Mouse (Mus musculus) layer of hippocampus, postnatal 10 days (tissue): Measurements from ENCODE around the gene Gm43064. TPM values are rescaled to one million over a fixed set of nuclear protein-coding genes. Genes with fewer than 3 reads are reported as not detected.
"Not testable (repeated sequence)": the region's sequence is repeated elsewhere in the genome, so short reads cannot be mapped to it uniquely, and the experiment has no call there.

Experiments used
- DNase-seq, 2 experiments: peaks; one replicate each; pipeline ENCODE4 v3.0.0; 2021; ENCODE audit warnings: low spot score in 2 of 2
- total RNA-seq, 2 experiments: library from RNA; stranded (reverse); gene quantifications; 2 replicates each; pipeline ENCODE4 v1.2.3; 2021

Gm43064 gene
- total RNA-seq, 2 experiments from 2014 or later = 0.18 TPM; not detected in 1

DNA sequence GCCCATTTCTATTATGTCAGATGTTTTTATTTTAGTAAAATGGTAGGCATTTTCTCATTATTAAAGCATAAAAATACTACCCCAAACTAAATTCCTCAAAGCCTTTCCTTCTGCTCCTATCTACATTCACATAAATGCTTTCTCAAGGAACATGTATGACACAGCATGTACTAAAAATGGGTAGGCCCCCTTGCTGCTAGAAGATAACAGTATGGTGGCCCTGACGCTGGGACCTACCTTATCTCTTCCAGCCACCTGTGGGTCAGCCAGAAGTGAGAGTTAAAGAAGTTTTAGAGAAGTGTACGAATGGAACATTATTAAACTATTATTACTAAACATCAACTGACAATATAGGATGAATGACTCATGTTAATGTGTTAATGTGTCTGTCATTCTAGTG, 9.9 kb upstream of the Gm43064 start:
- no peak for DNase-seq

DNA sequence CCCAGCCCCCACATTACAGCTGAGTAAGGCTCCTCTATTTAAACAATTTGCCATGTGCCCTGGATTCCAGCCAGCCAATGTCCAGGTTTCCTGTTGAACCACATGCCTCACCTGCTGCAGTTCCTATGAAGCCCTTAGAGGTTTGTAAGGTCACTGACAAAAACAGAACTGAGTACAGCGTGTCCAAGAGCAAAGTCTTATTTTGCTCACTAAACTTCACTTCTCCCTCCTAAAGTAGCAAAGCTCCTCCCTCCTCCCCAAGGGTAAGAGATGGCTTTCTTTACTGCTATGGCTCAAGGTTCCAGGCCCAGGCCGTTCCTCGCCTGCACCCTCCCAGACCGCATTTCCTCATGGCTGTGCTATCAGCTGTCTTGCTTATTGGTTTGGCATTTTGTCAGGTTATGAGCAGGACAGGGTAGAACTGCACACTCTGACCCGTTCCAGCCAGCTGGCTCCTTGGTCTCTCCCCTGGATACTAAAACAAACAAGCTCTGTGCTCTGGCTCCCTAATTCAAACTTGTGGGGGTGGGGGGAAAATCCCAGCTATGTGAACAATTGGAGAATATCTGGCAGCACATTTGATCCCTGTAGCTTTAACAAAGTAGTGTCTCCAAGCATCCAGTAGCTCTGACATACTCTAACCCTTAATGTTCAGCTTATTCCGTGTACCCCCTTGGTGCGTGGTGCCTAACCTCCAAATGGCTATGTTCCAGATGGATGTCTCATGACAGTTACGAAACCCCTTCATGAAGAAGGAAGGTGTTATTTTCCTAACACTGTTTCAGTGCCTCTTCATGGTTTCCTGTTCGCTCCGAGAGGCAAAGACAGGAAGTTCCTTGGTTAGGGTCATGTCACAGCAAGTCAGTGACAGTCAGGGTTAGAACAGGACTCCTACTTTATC, 7.5 kb upstream of the Gm43064 start:
- peak; percentile 50 to 53 for DNase-seq

DNA sequence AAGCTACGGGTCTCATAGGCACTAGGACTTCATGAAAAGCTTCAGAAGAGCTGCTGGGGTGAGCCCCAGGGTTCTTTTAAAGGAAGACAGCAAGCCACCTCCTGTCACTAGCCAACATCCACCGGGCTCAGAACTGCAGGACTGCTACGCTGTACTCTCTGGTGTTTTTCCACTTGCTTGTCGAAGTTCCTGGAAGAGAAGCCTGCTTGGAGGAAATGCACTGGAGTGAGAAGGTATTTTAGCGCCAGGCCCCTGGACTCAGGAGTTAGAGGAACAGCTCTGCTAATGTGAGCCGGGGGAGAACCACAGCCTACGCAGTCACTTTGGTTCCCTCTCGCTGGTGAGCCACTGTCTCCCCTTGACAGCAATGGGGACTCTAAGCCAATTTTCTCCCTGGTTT, 6.5 kb upstream of the Gm43064 start:
- no peak for DNase-seq

DNA sequence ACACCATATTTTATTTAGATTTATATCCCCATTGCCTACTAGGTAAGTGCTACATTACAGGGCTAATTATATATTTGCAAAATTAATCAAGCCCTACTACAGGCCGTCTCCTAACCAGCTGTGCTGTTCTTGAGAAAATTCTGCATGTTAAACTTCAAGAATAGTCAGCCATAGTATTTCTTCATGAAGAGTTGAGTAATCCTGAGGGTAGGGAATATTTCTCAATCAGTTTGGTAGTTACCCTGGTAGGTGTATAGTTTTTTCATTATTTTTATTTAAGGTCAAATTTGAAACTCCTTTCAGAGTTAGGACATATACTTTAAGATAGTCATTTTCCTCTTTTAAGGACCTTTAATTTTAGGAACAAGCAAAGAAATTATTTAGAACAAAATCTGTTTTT, 3.7 kb upstream of the Gm43064 start:
- no peak for DNase-seq

DNA sequence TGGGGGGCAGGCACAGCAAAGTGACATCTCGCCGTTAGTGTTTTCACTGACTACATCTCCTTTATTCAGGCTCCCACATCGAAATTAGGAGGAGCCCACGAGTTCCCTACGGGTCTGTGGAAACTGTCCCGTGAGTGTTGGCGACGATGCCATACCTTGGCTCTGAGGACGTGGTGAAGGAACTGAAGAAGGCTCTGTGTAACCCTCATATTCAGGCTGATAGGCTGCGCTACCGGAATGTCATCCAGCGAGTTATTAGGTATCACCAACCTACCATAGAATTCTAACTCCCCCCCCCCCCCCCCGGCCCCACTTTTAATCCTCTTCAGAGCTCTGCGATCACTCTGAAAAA, 402 bp downstream of the Gm43064 start:
- DNase-seq = no peak

DNA sequence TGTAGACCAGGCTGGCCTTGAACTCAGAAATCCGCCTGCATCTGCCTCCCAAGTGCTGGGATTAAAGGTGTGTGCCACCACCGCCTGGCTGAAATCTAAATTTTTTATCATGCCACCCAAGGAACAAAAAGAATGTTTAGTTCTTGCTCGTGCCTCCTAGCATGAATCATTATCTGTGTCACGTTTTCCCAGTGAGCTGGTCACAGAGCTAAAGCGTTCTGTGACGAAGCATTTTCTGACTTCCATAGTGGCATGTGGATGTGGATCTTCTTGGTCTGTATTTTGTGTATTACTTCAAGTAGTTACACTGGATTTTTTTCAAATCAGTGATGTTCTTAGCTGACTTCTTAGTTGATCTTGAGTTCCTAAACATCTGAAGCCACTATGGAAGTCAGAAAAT, 1.6 kb downstream of the Gm43064 start:
- DNase-seq = no peak

DNA sequence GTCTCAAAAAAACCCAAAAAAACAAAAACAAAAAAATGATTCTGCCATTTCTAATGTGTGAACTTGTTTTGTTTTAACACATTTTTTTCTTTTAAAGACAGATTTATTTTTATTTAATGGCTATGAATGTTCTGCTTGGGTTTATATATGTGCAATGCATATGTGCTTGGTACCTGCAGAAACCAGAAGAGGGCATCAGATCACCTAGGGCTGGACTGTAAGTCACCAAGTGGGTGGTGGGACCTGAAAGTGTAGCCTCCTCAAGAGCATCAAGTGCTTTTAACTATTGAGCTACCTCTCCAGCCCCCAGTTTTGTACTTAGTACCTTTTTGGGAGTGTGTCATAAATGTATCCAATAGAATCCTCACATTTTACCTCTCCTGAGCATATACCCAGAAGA, 18.2 kb downstream of the Gm43064 start:
- DNase-seq = no peak

DNA sequence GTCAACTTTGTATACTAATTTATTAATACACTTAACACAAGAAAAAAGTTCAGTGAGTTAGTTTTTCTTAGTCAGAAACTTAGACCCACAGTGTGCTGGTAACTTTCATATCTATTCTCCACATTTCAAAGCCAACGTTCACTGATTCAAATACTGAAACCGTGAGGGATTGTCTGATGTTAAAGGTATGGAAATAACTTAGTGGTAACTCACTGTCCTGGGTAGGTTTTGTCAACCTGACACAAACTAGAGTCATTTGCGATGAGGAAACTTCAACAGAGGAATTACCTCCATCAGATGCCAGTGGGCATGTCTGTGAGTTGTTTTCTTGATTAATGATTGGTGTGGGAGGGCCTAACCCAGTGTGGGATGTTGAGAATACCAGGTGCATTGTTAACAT, 19.7 kb downstream of the Gm43064 start:
- no peak for DNase-seq

DNA sequence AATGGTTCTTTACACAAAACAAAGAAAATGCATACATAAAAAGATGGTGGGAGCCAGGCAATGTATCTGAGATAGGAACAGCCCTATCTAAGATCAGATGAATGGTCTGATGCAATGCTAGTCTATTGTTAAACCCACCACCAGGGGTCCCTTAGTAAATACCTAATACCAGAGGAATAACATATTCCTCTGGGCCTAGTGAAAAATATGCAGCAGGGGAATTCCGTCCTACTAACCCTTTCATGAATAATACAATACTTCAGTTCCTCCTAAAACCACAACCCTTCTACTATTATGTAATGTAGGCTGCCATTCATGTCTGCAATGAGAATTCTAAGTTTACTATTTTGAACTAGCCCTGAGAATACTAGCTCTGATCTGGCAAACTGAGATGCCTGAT, 21.3 kb downstream of the Gm43064 start:
- DNase-seq = not testable (repeated sequence)

DNA sequence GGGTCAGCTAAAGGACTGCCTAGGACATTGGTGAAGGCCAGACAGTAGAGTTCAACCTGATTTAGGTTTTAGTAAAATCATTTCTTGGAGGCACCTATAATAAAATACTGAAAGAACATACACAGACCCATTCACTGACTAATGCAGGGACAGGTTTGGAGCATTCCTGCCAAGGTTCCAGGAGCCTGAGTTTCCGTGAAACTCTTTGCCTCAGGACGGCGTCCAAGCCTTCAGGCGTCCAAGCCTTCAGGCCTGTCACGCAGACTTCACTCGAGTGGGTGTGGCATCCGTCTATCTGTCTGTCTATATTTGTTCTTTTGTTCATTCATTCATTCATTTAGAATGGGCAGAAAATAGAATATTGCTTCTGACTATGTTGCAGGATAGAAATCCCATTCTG, 21.8 kb downstream of the Gm43064 start:
- no peak for DNase-seq

DNA sequence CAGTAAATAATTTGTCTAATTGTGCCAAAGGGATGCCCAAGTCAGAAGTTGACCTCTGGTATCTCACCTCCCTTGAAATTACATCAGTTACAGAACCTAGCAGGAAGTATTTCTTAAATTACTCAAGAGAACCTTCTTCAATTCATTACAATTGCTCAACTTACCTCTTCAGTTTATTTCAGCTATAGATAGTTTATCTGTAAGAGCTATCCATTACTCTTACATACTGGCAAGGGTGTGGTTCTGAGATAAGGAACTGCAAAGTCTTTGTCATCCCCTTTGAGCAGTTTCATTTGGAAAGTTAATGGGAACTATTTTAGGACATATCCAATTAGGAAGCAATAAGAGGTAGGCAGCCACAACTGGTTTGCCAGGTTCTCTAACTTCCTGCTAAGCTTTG, 23.1 kb downstream of the Gm43064 start, which contains the start of gene Bcl2l15:
Gene Bcl2l15, plus strand, starts transcription at position 176 of the 400 bp plus-strand sequence.
- DNase-seq = no peak

DNA sequence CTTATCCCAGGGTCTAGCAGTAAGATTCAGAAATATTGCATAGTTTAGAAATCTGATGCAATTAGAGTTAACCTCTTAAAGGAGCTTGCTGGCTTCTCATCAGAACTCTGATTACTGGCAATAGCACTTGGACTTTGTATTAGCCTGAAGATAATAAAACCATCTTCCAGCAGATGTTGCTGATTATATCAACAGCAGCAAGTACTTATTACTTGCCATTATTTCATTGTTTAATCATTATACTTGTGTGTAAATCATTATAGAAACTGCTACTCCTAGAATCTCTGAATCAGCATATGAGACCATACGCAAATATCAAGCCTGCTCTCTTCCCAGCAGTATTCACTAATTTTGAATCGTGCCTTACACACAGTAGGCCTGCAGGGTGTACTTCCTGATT, 24.6 kb downstream of the Gm43064 start:
- DNase-seq = no peak

DNA sequence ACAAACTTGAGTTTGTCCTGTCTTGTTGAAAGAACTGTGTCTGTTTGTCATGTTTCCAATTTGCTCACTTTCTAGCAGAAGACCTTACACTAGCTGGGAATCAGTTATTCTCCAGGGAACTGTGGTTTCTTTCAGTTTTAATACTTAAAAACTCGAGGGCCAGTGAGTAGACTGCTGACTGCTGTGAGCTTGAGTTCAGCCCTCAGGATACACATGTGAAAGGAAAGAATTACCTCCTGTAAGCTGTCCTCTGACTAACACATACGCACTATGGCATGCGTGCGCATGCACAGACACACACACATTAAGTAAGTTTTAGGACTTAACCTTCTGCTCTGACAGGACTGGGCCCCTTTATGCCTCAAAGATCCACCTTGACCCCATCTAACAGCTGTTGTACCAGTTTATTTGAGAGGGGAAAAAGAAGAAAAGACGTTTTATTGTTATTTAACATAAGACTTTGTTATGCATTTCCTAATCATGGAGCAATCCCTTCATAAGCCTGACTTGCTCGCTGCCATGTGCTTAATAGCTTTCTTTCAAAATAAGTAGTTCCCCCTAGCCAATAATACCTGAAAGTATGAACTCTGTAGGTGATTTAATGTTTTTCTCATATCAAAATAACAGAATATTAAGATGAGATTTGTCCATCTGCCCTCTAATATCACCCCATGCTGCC, 26.0 kb downstream of the Gm43064 start:
- no peak for DNase-seq

DNA sequence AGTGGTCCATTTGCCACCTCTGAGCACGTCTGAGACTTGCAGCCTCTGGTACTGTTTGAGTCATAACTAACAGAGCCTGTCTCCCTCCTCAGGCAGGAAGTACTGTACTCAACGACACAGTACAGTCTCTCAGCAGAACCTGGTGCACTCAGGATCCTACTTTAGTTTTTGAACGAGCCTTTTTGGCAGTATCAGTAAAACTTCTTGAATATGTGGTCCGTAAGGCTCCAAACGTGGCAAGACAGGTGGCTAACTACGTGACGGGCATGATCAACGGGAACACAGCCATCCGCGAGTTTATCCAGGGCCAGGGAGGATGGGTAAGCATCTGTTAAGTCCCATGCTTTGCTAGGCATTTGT, 26.6 kb downstream of the Gm43064 start:
- no peak for DNase-seq

DNA sequence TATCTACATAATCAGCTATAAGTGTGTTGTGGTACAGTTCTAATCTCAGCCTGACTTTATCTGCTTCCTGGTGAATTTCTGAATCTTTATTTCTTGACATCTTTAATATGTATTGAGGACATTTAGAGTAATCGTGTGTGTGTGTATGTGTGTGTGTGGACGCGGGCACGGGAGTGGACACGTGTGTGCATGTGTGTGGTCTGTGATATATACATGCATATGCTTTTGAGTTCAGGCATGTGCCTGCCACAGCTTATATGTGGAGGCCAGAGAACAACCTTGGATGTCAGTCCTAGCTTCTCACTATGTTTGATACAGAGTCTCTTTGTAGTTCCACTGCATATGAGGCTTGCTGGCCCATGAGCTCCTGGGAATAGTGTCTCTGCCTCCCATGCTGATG, 27.1 kb downstream of the Gm43064 start:
- no peak for DNase-seq

DNA sequence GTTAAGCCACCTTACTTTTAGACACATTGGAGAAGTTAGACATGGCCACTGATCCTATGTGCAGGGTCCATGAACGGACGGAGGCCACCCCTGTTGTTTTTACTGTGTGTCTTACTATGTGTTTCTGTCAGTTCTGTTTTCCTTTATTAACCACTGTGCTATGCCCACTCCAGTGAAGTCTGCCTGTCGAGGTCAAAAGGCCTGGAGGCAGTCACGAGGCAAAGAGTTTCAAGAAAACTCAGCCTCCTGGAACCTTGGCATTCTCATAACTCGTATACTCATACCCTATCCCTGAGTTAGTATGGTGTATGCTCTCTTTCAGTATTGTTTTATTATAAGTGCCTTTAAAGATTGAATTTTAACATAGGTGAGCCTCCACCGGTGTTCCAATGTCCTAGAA, 30.3 kb downstream of the Gm43064 start:
- DNase-seq = no peak

DNA sequence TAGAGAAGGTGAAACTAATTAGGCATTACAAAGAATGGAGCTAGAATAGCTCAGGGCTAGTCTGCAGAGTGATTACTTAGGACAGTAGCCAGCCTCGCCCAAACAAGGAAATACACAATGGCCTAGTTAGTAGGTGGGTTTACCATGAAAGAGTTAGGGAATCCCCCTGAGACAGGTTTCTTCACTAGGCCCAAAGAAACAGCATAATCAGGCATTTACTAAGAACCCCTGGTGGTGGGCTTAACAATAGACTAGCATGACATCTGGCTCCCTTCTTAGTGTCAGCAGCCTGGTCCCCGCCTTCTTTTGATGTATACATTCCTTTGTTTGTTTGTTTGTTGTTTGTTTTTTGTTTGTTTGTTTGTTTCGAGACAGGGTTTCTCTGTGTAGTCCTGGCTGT, 30.8 kb downstream of the Gm43064 start:
- not testable (repeated sequence) for DNase-seq

DNA sequence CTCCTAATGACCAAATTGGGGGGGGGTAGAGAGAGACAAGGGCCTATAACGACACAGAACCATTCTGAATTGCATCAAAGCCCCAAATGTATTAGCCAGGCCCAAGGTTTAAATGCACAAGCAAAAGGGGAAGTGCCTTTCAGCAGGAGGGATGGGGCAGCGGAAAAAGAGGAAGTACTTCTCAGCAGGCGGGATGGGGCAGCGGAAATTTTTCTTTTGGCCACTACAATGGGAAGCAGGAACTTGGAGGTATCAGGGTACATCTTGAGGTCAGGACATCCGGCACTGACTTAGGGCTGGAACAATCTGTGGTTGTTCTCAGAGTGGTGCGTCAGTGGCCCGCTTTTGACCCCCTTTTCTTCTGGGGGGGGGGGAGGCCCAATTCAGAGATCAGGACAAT, 31.6 kb downstream of the Gm43064 start:
- DNase-seq = not testable (repeated sequence)

DNA sequence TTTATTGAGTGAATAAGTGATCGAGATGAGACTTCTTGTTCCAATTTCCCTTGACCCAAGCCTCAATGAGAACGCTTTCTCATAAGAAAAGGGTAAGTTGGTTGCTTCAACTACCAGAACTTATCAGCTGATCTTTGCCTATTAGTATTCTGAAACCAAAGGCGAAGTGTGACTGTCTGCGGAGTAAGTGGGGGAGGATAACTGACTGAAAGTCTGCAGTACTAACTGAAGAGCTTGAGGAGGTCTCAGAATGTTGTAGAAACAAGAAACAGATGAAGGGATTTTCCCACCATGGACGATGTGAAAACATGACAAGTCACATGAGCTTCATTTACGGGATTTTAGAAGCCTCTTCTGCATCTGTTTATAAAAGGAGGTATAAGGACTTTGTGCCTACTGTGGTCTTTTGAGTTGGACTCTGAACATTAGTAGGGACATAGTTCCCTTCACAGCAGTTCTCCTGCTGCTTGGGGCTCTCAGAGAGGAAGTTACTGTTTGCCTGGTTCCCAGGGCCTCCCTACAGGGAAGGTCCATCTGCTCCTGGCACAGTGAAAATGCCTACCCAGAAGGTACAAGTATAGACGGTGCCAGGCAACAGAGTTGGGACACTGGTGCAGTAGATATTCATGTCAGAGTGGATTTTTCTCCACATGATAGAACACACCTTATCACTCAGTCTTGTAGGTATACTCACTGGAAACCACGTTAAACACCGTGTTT, 41.4 kb downstream of the Gm43064 start:
- DNase-seq = no peak

DNA sequence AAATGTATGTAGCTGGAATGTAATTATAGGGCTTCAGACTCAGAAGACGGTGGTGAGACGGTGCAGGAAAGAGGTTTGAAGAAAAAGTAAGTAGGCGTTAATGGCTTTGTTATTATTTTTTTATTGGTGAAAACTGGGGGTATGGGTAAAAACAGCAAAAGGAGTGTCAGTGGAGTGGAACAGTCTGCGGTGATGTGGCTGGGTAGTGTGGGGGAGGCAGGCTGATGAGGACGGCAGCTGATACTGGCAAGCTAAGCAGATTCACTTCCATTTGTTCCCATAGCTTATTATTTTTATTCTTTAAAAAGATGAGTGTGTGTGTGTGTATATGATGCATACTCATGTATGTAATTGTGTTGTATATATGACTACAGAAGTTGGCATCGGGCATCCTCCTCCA, 42.1 kb downstream of the Gm43064 start:
- no peak for DNase-seq

DNA sequence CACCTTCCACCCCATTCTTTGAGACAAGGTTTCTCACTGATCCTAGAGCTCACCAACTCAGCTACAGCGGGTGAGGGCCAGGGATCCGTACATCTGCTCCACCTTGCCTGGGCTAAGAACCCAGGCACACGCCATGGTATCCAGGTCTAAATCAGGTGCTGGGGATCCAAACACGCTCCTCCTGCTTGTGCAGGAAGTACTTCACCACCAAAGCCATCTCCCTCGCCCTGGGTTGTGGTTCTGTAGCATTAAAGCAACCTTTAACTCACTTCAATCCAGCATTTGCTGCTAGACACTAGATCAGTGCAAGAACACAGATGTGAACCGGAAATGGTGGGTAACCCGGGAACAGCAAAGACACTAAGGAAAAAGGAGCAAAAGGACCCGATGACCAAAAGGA, 42.5 kb downstream of the Gm43064 start:
- no peak for DNase-seq
